Mouse (Mus musculus) heart, adult 11 months (tissue): ENCODE data around the gene Mcee.

ENCODE experiments used
- DNase-seq: peaks from one replicate; pipeline ENCODE4 v3.0.0; 2022

The Mcee gene

GRCm38 (mm10) chr7:64392122-64392818 is at the start of gene Mcee, which contains the start of gene Mphosph10:
Gene Mcee, plus strand, starts transcription at chr7:64392607.
Gene Mphosph10, minus strand, starts transcription at chr7:64392268.
- DNase-seq, result peak; percentile 100

GRCm38 (mm10) chr7:64347813-64348212 is 44.6 kb upstream of the Mcee start:
- DNase-seq, result peak; percentile 64

- DNase-seq, result peak; percentile 74
Observed at GRCm38 (mm10) chr7:64349147-64349861, 43.1 kb upstream of the Mcee start.

- DNase-seq, result peak; percentile 90
Observed at GRCm38 (mm10) chr7:64351087-64351486, 41.3 kb upstream of the Mcee start.

- peak; percentile 55 for DNase-seq
Observed at GRCm38 (mm10) chr7:64354206-64354605, 38.2 kb upstream of the Mcee start.

GRCm38 (mm10) chr7:64356661-64357060 is 35.7 kb upstream of the Mcee start:
- DNase-seq, result peak; percentile 92

- peak; percentile 97 for DNase-seq
Observed at GRCm38 (mm10) chr7:64357405-64357804, 35.0 kb upstream of the Mcee start.

GRCm38 (mm10) chr7:64358666-64359065 is 33.7 kb upstream of the Mcee start:
- peak; percentile 76 for DNase-seq

GRCm38 (mm10) chr7:64359943-64360585 is 32.3 kb upstream of the Mcee start:
- DNase-seq, result peak; percentile 84

- peak; percentile 86 for DNase-seq
Observed at GRCm38 (mm10) chr7:64360586-64360945, 31.8 kb upstream of the Mcee start.

GRCm38 (mm10) chr7:64365863-64366262 is 26.5 kb upstream of the Mcee start:
- DNase-seq, result no peak

GRCm38 (mm10) chr7:64369841-64370240 is 22.6 kb upstream of the Mcee start:
- DNase-seq, result no peak

- DNase-seq, result peak; percentile 83
Observed at GRCm38 (mm10) chr7:64371940-64372878, 20.2 kb upstream of the Mcee start.

GRCm38 (mm10) chr7:64373147-64373829 is 19.1 kb upstream of the Mcee start:
- DNase-seq, result peak; percentile 80

GRCm38 (mm10) chr7:64373830-64374562 is 18.4 kb upstream of the Mcee start, which contains the start of gene Fan1:
Gene Fan1, minus strand, starts transcription at chr7:64374095.
- peak; percentile 98 for DNase-seq

- DNase-seq, result no peak
Observed at GRCm38 (mm10) chr7:64391479-64391878, 928 bp upstream of the Mcee start.

GRCm38 (mm10) chr7:64392819-64393151 is 378 bp downstream of the Mcee start:
- no peak for DNase-seq

- DNase-seq, result no peak
Observed at GRCm38 (mm10) chr7:64400725-64401124, 8.3 kb downstream of the Mcee start.

- no peak for DNase-seq
Observed at GRCm38 (mm10) chr7:64402452-64402851, 10.0 kb downstream of the Mcee start.

GRCm38 (mm10) chr7:64403989-64404388 is 11.6 kb downstream of the Mcee start:
- no peak for DNase-seq

- no peak for DNase-seq
Observed at GRCm38 (mm10) chr7:64424861-64425260, 32.5 kb downstream of the Mcee start.
